Mouse (Mus musculus): ENCODE measurements at regions not wholly inside any gene's neighbourhood (a gene's known extent, or its start where the extent isn't known, plus 50 kb on each side); places are given as distances from the start of the nearest gene placed in this dataset.

DNA sequence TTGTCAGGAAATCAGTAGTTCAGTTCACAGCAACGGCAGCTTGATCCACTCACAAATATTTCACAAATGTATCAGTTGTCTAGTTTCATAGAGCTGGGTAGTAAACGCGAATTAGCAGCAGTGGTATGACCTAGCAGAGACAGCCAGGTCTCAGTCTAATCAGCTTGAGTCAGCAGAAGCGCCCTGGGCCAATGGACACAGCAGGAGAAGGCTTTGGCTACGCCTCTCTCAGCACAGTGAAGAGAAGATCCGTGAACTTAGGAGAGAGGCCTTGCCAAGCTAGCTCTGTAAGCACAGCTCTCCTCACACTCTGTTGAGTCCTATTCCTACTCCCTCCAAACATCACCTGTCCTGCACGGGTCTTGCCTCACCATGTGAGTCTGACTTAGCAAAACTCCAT, 188.0 kb downstream of the Zfp326 start:
- TF ChIP-seq CTCF (IDR thresholded peaks at IDR 0.05; ENCODE audit: extremely low read depth, insufficient read length, insufficient replicate concordance, low read depth, low read length) (no peak), POLR2A (IDR thresholded peaks at IDR 0.05; ENCODE audit: low read depth, low read length) (no peak)

Measured in small intestine, adult 2 months (tissue).